Mouse (Mus musculus) intestine, embryonic 15.5 days (tissue): ENCODE data around the gene Mdk. TPM values are rescaled to one million over a fixed set of nuclear protein-coding genes. Genes with fewer than 3 reads are reported as not detected.

ENCODE experiments used
- ATAC-seq: fragments of 200-750 bp; cut with Nextera tagmentation; 2 replicates; pipeline ENCODE4 v1.8.0; 2017; ENCODE audit warnings: moderate TSS enrichment, moderate library complexity
- H3K27ac ChIP-seq: fragments of 300-500 bp; sonication (generic); 2 replicates; pipeline ENCODE4 v1.5.1; 2015; ENCODE audit warnings: mild to moderate bottlenecking, inconsistent platforms
- H3K27me3 ChIP-seq: fragments of 300-500 bp; sonication (generic); replicated peaks from 2 replicates; pipeline ENCODE4 v1.6.1; 2015; ENCODE audit warnings: inconsistent platforms
- H3K36me3 ChIP-seq: fragments of 300-500 bp; sonication (generic); 2 replicates; pipeline ENCODE4 v1.6.1; 2015; ENCODE audit warnings: inconsistent platforms
- H3K4me1 ChIP-seq: fragments of 300-500 bp; sonication (generic); replicated peaks from 2 replicates; pipeline ENCODE4 v1.6.1; 2015; ENCODE audit warnings: inconsistent platforms
- H3K4me2 ChIP-seq: fragments of 300-500 bp; sonication (generic); replicated peaks from 2 replicates; pipeline ENCODE4 v1.6.1; 2015; ENCODE audit warnings: mild to moderate bottlenecking, inconsistent platforms
- H3K4me3 ChIP-seq: fragments of 300-500 bp; sonication (generic); replicated peaks from 2 replicates; pipeline ENCODE4 v1.5.1; 2015; ENCODE audit warnings: inconsistent platforms
- H3K9ac ChIP-seq: fragments of 300-500 bp; sonication (generic); 2 replicates; pipeline ENCODE4 v1.6.1; 2015; ENCODE audit warnings: inconsistent platforms
- H3K9me3 ChIP-seq: fragments of 300-500 bp; sonication (generic); 2 replicates; pipeline ENCODE4 v1.6.1; 2016; ENCODE audit warnings: inconsistent platforms
- WGBS: fragments of 180-500 bp; shearing (Covaris S2); methylation state at CpG from one replicate; pipeline ENCODE4 v1.1.7; 2015; 5-methylcytosine and 5-hydroxymethylcytosine counted together
- polyA plus RNA-seq: library from polyadenylated mRNA; unstranded; fragments of >200 nt; fragmentation: Nextera tagmentation; extraction: Ambion mirVana; gene quantifications from 2 replicates; pipeline ENCODE4 v1.2.1, GENCODE M21; 2015

The Mdk gene
- polyA plus RNA-seq, 1 experiment from 2014 or later, result 652 TPM

DNA sequence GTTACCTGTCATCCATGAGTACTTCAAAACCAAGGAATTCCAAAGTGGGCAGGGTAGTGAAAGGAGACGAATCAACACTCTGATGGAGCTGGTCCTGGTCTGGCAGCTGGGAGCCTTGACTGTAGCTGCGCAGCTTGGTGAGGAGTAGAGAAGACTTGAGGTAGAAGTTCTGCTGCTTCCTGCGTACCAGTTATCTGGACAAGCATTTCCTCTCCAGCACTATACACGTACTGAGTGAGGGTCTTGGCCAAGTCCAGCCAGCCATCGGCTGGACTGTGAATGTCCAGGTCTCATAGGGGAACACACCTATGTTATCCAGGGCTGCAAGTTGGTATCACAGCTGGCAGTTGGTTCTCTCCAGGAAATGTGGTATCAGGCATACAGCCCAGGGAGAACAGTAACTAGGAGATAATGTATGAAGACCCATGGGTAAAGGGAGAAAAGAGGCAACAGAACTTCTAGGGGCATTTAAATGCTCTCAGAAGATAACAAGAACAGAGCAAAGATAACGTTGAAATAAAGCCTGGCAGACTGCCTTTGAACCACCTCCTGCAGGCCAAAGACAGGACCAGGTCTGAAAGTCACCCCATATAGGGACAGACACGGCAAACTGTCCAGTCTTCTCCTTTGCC lies 15.6 kb downstream of the Mdk start:
- peaks cover 5% of the 10 kb centered on the region for H3K4me1 ChIP-seq
- H3K9me3 ChIP-seq, result no peaks in the 10 kb centered on the region
- H3K36me3 ChIP-seq, result peaks cover 19% of the 10 kb centered on the region
- 83% methylated on average over 7 of the region's 7 CpGs for WGBS
- ATAC-seq, result no peak
- no peak overlapping the region for H3K27ac ChIP-seq
- H3K9ac ChIP-seq, result no peak overlapping the region
- no peak overlapping the region for H3K4me2 ChIP-seq
- peaks cover 10% of the 10 kb centered on the region for H3K27me3 ChIP-seq
- no peak overlapping the region for H3K4me3 ChIP-seq

DNA sequence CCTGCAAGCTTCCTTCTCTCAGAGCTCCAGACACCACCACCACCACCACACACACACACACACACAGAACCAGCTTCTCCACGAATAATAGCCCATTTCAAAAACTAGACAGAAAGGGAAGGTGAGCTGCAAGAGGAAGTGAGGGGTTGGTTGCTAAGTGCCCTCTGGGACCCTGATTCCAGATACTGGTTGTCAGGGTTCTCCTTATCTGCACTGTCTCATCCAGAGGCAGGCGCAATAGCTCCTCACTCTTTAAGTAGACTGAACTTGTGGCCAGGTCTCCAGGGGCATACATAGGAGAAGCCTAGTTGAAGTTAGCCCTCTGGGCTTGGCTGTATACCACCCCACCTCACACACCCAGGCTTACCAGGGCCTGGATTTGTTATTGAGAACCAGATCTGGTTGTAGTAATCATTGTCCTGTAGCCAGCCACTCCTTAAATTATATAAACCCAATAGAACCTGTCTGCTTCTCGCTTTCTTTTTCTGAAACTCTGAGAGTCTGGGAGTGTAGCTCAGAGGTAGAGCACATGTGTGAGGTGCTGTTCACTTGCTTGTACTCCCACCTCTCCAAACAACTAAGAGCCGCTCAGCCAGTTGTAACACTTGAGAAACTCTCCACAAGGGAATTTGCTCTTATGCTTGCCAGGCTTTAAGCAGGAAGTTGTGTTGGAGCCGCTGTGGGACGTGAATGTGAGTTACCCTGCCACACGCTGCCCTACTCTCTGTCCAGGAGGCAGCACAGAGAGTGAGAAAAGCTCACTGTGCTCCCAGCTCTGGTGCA lies 18.6 kb downstream of the Mdk start:
- Histone ChIP-seq H3K4me1 (no peaks in the 10 kb centered on the region), H3K36me3 (peaks cover 25% of the 10 kb centered on the region), H3K9ac (no peak overlapping the region), H3K9me3 (no peaks in the 10 kb centered on the region), H3K27ac (no peak overlapping the region), H3K4me2 (no peak overlapping the region), H3K27me3 (no peaks in the 10 kb centered on the region), H3K4me3 (no peak overlapping the region)
- ATAC-seq, result no peak
- WGBS, result 84% methylated on average over 7 of the region's 7 CpGs

DNA sequence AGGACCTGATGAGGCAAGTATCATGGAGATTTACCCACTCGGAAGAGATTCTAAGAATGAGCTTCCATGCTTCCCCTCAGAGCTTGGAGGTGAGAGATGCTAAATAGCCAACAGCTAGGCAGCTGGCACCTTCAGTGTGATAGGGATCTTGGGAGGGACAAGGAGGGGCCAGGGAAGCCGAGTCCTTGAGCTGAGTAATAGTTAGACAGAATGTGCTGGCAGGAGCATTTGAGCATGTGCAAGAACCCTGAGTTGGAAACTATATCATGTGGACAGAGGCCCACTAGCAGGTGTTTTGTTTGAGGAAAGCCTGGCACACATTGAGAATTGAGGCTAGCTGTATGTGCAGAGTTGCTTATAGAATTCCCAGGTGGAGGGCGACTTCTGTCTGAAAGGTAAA lies 19.5 kb downstream of the Mdk start:
- WGBS, result 62% methylated on average over 3 of the region's 3 CpGs
- Histone ChIP-seq H3K4me2 (no peak overlapping the region), H3K9me3 (no peaks in the 10 kb centered on the region), H3K9ac (no peak overlapping the region), H3K4me3 (no peak overlapping the region), H3K36me3 (peaks cover 25% of the 10 kb centered on the region), H3K4me1 (no peaks in the 10 kb centered on the region), H3K27me3 (no peaks in the 10 kb centered on the region), H3K27ac (no peak overlapping the region)
- ATAC-seq, result no peak

DNA sequence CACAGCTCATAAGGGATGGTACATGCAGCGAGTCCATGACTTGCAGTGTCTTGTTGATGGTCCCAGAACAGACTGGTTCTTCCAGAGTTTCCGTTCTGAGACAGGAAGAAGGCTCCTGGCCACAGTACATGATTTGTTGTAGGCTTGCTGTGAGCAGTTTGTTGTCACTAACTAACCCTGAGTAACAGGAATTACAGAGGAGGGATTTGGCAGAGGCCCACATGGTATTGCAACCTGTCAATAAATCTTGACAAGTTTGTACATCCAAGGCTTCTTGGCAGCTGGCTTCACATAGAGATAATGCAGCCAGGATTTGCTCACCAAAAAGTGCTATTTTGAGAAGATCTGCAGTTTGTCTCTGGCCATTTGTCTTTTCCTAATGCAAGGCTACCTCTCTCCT lies 26.0 kb downstream of the Mdk start:
- no peak overlapping the region for H3K4me2 ChIP-seq
- 91% methylated on average over 2 of the region's 2 CpGs for WGBS
- H3K9me3 ChIP-seq, result no peaks in the 10 kb centered on the region
- peaks cover 10% of the 10 kb centered on the region; the same call in 1 of the 2 replicates for H3K36me3 ChIP-seq
- no peak for ATAC-seq
- H3K27me3 ChIP-seq, result no peaks in the 10 kb centered on the region
- H3K4me3 ChIP-seq, result no peak overlapping the region
- no peak overlapping the region for H3K27ac ChIP-seq
- no peaks in the 10 kb centered on the region for H3K4me1 ChIP-seq
- H3K9ac ChIP-seq, result no peak overlapping the region

DNA sequence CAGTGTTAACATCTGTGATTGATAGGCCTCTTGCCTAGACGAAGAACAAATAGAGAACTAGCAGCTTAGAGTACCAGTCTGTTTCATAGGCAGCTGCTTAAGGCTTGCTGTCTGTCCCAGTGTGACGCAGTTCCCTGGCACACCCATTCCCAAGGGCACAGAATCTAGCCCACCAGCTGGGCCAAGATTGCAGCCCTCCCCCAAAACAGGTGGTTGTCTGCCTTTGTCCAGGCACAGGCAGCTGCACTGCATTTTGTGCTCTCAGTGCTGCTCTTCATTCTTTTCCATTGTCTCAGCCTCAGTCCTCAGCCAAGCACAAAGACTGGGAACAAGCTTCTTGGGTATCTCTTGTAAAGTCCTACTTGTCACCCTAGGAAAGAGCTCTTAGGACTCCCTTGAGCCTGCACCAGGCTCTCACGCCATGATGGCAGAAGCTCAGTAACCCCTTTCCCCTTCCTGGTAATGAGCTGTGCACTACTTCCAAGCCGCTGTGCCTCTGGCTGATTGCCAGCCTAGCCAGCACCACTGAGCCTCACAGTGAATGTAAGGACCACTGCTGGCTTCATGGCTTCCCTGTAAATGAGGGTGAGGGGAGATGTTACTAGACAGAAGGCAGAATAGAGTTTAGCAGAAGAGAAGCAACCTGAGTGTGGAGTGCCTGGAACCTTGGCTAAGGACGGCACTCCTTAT lies 27.3 kb downstream of the Mdk start:
- Histone ChIP-seq H3K27ac (no peak overlapping the region), H3K27me3 (no peaks in the 10 kb centered on the region), H3K4me2 (no peak overlapping the region), H3K36me3 (peaks cover 6% of the 10 kb centered on the region; the same call in 1 of the 2 replicates), H3K9me3 (no peaks in the 10 kb centered on the region), H3K4me3 (no peak overlapping the region), H3K9ac (no peak overlapping the region), H3K4me1 (no peaks in the 10 kb centered on the region)
- WGBS, result 82% methylated on average over 5 of the region's 5 CpGs
- ATAC-seq, result no peak

DNA sequence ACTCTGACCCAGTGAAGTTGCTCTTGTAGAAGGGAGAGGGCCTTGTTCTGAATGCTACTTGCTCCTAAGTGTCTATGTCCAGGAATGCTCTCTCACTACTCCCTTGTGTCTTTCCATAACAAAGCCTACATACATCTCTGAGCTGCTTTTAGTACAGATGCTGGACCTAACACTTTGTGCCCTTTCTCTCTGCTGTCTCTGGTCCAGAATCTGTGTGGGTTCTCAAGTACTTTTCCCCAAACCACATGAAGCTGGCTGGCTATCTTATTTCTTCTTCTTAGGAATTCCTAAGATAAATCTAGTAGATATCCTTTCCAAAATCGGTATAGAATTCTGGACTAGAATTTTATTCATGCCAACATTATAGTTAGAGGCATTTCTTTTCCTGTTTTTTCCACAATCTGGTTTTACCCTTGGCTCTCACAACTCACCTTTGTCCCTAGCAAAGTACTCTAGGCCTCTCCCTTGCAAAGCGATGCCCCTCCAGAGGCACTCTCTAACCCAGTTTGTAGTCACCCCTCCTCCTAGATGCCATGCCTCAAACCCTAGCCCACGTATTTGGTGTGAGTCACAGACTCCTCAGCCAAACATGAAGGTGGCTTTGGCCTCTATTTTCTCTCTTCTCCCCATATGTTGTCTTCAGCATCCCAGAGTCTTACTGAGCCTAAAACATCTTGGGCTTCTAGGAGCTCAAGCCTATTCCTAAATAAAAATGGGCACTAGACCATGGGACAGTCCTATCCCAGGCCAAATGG lies 28.7 kb downstream of the Mdk start:
- Histone ChIP-seq H3K4me2 (no peak overlapping the region), H3K27ac (no peak overlapping the region), H3K4me3 (no peak overlapping the region), H3K4me1 (no peaks in the 10 kb centered on the region), H3K9me3 (no peaks in the 10 kb centered on the region), H3K27me3 (no peaks in the 10 kb centered on the region), H3K9ac (no peak overlapping the region), H3K36me3 (0 out of 2 replicates have a peak, but pooled peaks cover 6% of the 10 kb centered on the region)
- WGBS, result 85% methylated on average over 3 of the region's 3 CpGs
- ATAC-seq, result no peak

DNA sequence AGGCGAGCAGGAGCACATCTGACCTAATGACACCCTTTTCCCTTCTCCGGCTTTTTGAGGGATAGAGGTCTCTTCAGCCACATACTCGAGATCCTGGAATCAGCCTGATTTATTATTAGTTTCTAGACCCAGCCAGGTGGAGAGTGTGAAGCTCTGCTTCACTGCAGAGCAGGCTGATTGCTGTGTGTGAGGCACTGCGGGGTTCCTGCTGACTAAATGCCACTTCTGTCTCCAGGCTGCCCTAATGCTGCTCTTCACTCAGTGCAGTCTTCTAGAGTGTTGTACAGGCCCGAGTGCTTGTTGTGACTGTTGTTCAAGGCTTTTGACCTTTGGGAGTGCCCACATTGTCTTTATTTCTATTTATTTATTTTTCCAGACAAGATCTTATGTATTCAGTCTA lies 29.8 kb downstream of the Mdk start:
- no peaks in the 10 kb centered on the region for H3K27me3 ChIP-seq
- no peak overlapping the region for H3K9ac ChIP-seq
- H3K4me3 ChIP-seq, result no peak overlapping the region
- 74% methylated on average over 5 of the region's 5 CpGs for WGBS
- no peaks in the 10 kb centered on the region for H3K9me3 ChIP-seq
- H3K4me2 ChIP-seq, result no peak overlapping the region
- H3K27ac ChIP-seq, result no peak overlapping the region
- H3K4me1 ChIP-seq, result no peaks in the 10 kb centered on the region
- H3K36me3 ChIP-seq, result 0 out of 2 replicates have a peak, but pooled peaks cover 6% of the 10 kb centered on the region
- no peak for ATAC-seq

DNA sequence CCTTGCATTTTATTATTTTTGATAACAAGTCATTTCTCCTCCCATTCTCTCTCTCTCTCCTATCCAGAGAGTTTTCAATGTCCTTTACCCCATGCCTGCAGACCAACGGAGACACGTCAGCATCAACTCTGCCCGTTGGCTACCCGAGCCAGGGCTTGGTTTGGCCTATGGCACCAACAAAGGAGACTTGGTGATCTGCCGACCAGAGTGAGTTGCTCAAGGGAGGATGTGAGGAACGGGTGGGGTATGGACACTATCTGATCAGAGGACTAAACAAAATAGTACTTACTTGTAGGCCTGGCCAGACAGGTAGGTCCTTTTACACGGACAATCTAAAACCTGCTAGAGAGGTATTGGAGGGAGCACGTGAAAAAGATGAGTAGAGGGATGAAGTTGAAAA lies 31.7 kb downstream of the Mdk start:
- ATAC-seq, result no peak
- no peaks in the 10 kb centered on the region for H3K27me3 ChIP-seq
- WGBS, result 92% methylated on average over 8 of the region's 8 CpGs

DNA sequence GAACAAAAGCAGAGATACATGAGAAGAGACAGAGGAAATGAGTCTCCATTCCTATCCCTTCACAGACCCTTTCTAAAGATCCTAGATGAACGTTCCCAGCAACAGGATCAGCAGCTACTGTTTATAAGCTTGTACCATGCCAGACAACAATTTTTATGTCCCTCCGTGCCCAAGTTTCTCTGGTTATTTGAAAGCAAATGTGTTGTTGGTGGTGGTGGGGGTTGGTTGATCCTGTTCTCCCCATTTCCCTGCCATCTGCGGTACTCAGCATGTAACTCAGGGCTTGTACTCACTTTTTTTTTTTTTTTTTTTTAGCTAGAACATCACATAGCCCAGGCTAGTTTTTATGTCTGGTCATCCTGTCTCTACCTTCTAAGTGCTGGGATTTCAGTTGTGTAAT lies 33.0 kb downstream of the Mdk start:
- no peak for ATAC-seq
- 89% methylated on average over 3 of the region's 3 CpGs for WGBS
- H3K4me3 ChIP-seq, result no peak overlapping the region

More for the DNA sequence above, 31.7 kb downstream of the Mdk start:
- Histone ChIP-seq H3K9ac (no peak overlapping the region), H3K4me2 (no peak overlapping the region), H3K4me3 (no peak overlapping the region), H3K9me3 (no peaks in the 10 kb centered on the region), H3K4me1 (no peaks in the 10 kb centered on the region), H3K36me3 (no peaks in the 10 kb centered on the region), H3K27ac (no peak overlapping the region)

DNA sequence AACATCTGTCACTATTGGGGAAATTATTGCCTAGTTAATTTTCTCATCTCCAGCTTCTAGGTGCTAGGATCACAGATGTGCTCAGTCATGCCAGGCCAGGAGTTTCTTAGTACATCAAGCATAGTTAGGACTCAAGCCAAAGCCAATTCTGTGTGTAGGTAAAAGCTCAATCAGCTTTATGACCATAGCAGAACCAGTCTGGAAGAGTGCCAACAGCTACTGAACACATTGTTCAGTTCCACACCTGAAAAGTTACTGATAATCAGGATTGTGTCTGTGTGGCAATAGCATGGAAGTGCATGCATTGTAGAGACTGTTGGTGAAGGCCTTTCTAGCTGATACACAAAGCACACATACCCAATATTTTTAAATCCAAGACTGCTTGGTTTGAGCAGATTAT lies 34.1 kb downstream of the Mdk start:
- Histone ChIP-seq H3K9me3 (no peaks in the 10 kb centered on the region), H3K4me2 (no peak overlapping the region), H3K4me3 (no peak overlapping the region), H3K4me1 (no peaks in the 10 kb centered on the region), H3K27ac (no peak overlapping the region), H3K36me3 (no peaks in the 10 kb centered on the region), H3K9ac (no peak overlapping the region), H3K27me3 (no peaks in the 10 kb centered on the region)
- 0 out of 2 replicates have a peak, but pooled peaks have one; percentile 36 for ATAC-seq

More for the DNA sequence above, 33.0 kb downstream of the Mdk start:
- no peak overlapping the region for H3K27ac ChIP-seq
- no peak overlapping the region for H3K9ac ChIP-seq
- no peaks in the 10 kb centered on the region for H3K36me3 ChIP-seq
- no peaks in the 10 kb centered on the region for H3K4me1 ChIP-seq
- no peaks in the 10 kb centered on the region for H3K27me3 ChIP-seq
- no peaks in the 10 kb centered on the region for H3K9me3 ChIP-seq
- H3K4me2 ChIP-seq, result no peak overlapping the region

DNA sequence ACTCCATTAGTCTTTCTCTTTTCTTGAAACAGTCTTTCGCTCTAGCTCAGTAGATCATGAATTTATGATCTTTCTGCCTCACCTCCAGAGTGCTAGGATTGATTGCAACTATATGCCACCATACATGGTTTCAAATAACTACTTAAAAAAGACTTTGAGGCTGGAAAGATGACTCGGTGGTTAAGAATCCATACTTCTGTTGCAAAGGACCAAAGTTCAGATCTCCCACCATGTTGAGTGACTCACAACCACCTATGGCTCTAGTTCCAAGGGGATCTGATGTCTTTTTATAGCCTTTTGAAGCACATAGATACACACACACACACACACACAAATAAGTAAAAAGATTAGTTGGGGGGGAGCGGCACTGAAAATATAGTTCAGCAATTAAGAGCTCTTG lies 36.7 kb downstream of the Mdk start:
- Histone ChIP-seq H3K4me2 (no peak overlapping the region), H3K9me3 (no peaks in the 10 kb centered on the region)

DNA sequence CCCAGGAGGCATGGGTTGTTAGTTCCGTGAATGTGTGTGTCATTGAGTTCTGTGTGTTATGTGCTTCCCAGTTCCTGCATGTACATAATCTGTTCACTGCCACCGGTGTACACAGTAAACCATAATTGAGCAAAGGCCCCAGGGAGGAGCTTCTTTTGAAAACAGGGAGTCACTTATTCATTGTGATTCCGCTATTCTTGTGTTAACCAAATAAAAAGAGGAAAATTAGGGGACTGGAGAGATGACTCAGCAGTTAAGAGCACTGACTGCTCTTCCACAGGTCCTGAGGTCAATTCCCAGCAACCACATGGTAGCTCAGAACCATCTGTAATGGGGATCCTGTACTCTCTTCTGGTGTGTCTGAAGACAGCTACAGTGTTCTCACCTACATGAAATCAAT lies 37.4 kb downstream of the Mdk start:
- H3K4me2 ChIP-seq, result no peak overlapping the region
- H3K27me3 ChIP-seq, result no peaks in the 10 kb centered on the region
- 86% methylated on average over 3 of the region's 3 CpGs for WGBS
- ATAC-seq, result no peak
- no peaks in the 10 kb centered on the region for H3K4me1 ChIP-seq
- no peak overlapping the region for H3K9ac ChIP-seq
- no peaks in the 10 kb centered on the region for H3K36me3 ChIP-seq
- H3K9me3 ChIP-seq, result no peaks in the 10 kb centered on the region
- no peak overlapping the region for H3K4me3 ChIP-seq
- H3K27ac ChIP-seq, result no peak overlapping the region

More for the DNA sequence above, 36.7 kb downstream of the Mdk start:
- no peak for ATAC-seq
- H3K9ac ChIP-seq, result no peak overlapping the region
- no peaks in the 10 kb centered on the region for H3K4me1 ChIP-seq
- H3K27ac ChIP-seq, result no peak overlapping the region
- 82% methylated on average over 3 of the region's 3 CpGs for WGBS
- no peak overlapping the region for H3K4me3 ChIP-seq
- H3K36me3 ChIP-seq, result no peaks in the 10 kb centered on the region
- H3K27me3 ChIP-seq, result no peaks in the 10 kb centered on the region
